In the genomic region with DNA sequence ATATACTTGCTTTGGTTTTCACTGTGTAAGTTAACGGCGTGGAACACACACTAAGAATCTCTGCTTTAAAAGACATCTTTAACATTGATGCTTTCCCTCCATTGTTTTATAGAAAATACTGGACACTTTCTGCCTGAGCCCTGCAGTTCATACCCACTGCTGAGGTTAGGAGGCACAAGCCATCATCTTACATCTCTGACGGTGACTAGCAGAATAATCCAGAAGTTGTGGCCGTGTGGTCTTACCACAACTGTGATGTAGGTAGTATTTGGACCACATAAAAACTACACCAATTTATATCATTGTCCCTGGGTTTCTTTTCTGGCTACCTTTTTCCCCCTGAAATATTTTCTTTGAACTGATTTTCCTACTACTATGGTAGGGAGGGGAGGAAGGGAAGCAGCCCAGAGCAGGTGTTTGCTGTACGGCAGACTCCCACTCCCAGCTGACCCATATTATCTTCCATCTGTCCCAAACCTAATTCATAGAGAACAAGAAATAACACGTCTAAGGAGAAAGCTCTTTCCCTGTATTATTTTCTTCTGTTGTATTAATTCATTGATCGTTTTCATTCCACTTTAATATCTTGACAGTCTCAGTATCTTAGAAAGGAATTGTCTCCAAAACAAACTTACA, we compare ENCODE assay signal across 13 mouse cellular contexts.
"Had no signal": no experiment of that assay in that cellular context is flagged by ENCODE, and none has a peak within 500 bp of the region (broad histone marks: within the 10 kb centered on the region; RNA-seq: fewer than 3 reads in every experiment).

No protein-coding gene starts in this region.

- DNase-seq: kidney, adult 18-20 months; kidney, adult 9 months; kidney, postnatal 14 days; kidney, postnatal 4 days; liver; lung, adult 18-20 months; lung, postnatal 10 days; lung, postnatal 4 days; thymus, adult 18-20 months; thymus, postnatal 14 days; thymus, postnatal 4 days had no signal

- ATAC-seq: intestine, embryonic 16.5 days; liver, embryonic 12.5 days had no signal
